Mouse (Mus musculus) CH12.LX (cell line): Measurements from ENCODE around the gene Nanog. TPM values are rescaled to one million over a fixed set of nuclear protein-coding genes. Genes with fewer than 3 reads are reported as not detected.

Experiments used
- DNase-seq: peaks from one replicate; pipeline ENCODE4 v3.0.0-alpha.2; 2013; ENCODE audit errors: extremely low read depth
- H3K27ac ChIP-seq: 2 replicates; pipeline ENCODE4 v1.5.1; 2012; ENCODE audit warnings: low read depth, mild to moderate bottlenecking, control low read depth, moderate library complexity; ENCODE audit not compliant: insufficient read depth
- H3K27me3 ChIP-seq: replicated peaks from 2 replicates; pipeline ENCODE3; 2012; ENCODE audit warnings: inconsistent platforms
- H3K36me3 ChIP-seq, 2 experiments: replicated peaks in 1 of 2; 2 replicates each; pipeline versions ENCODE3 to v1.6.1; 2012; ENCODE audit warnings: inconsistent platforms in 1 of 2, low read length in 1 of 2, mild to moderate bottlenecking in 1 of 2, mixed read lengths in 1 of 2, moderate library complexity in 1 of 2; ENCODE audit not compliant: control insufficient read depth in 1 of 2, insufficient read depth in 1 of 2
- H3K4me1 ChIP-seq, 2 experiments: 2 replicates each; pipeline ENCODE4 v1.6.1; 2012; ENCODE audit warnings: inconsistent platforms in 1 of 2, moderate library complexity in 1 of 2; ENCODE audit not compliant: insufficient read depth in 2 of 2, control insufficient read depth in 1 of 2
- H3K4me2 ChIP-seq: 2 replicates; pipeline ENCODE4 v1.6.1; 2012; ENCODE audit warnings: low read depth, mild to moderate bottlenecking, control low read depth; ENCODE audit not compliant: poor library complexity, insufficient read depth, severe bottlenecking
- H3K4me3 ChIP-seq, 3 experiments: fragments of 150-350 bp in 1 of 3; sonication (generic) in 1 of 3; replicated peaks in 1 of 3; 2 replicates each; pipeline versions ENCODE3 to v1.5.1; 2011 to 2012; ENCODE audit warnings: low read depth in 2 of 3, low read length in 2 of 3, mild to moderate bottlenecking in 2 of 3, moderate library complexity in 2 of 3, control low read depth in 1 of 3, improper control_type of control experiment in 1 of 3, inconsistent platforms in 1 of 3, mixed read lengths in 1 of 3; ENCODE audit not compliant: poor library complexity in 1 of 3
- H3K79me2 ChIP-seq: replicated peaks from 2 replicates; pipeline ENCODE4 v1.6.1; 2012; ENCODE audit warnings: mild to moderate bottlenecking, moderate library complexity; ENCODE audit not compliant: control insufficient read depth, poor library complexity, insufficient read depth, severe bottlenecking; ENCODE audit errors: extremely low read depth
- H3K9ac ChIP-seq: 2 replicates; pipeline ENCODE4 v1.6.1; 2012; ENCODE audit warnings: low read depth, mild to moderate bottlenecking, control low read depth, moderate library complexity; ENCODE audit not compliant: insufficient read depth
- H3K9me3 ChIP-seq: replicated peaks from 2 replicates; pipeline ENCODE3; 2012; ENCODE audit warnings: low read length, inconsistent platforms, mixed read lengths
- BHLHE40 ChIP-seq: IDR thresholded peaks from 2 replicates; pipeline ENCODE4 v1.6.1; 2011; ENCODE audit warnings: mild to moderate bottlenecking, low read depth, low read length, improper control_type of control experiment
- CHD1 ChIP-seq: IDR thresholded peaks from 2 replicates; pipeline ENCODE4 v1.6.1; 2012; ENCODE audit warnings: low read depth, low read length, improper control_type of control experiment, inconsistent platforms
- EP300 ChIP-seq: IDR thresholded peaks from 2 replicates; pipeline ENCODE4 v1.6.1; 2011; ENCODE audit warnings: low read length, improper control_type of control experiment
- ETS1 ChIP-seq: conservative IDR thresholded peaks from 2 replicates; pipeline ENCODE4 v1.6.1; 2012; ENCODE audit warnings: low read depth, mild to moderate bottlenecking, inconsistent platforms, low read length, improper control_type of control experiment, moderate library complexity
- GABPA ChIP-seq: IDR thresholded peaks from 2 replicates; pipeline ENCODE4 v1.6.1; 2012; ENCODE audit warnings: low read depth, low read length, improper control_type of control experiment, inconsistent platforms; ENCODE audit not compliant: insufficient replicate concordance
- IRF4 ChIP-seq: IDR thresholded peaks from 2 replicates; pipeline ENCODE4 v1.6.1; 2014; ENCODE audit warnings: low read depth, mild to moderate bottlenecking, inconsistent platforms, low read length, improper control_type of control experiment
- JUND ChIP-seq: conservative IDR thresholded peaks from 2 replicates; pipeline ENCODE4 v1.6.1; 2011; ENCODE audit warnings: low read depth, low read length, improper control_type of control experiment
- NELFE ChIP-seq: IDR thresholded peaks from 2 replicates; pipeline ENCODE4 v1.6.1; 2011; ENCODE audit warnings: low read depth, low read length, improper control_type of control experiment
- NRF1 ChIP-seq: IDR thresholded peaks from 2 replicates; pipeline ENCODE4 v1.6.1; 2014; ENCODE audit warnings: low read depth, mild to moderate bottlenecking, inconsistent platforms, low read length, improper control_type of control experiment, moderate library complexity
- UBTF ChIP-seq: IDR thresholded peaks from 2 replicates; pipeline ENCODE4 v1.6.1; 2012; ENCODE audit warnings: low read depth, mild to moderate bottlenecking, inconsistent platforms, low read length, improper control_type of control experiment, moderate library complexity
- ZC3H11A ChIP-seq: IDR thresholded peaks from 2 replicates; pipeline ENCODE4 v1.6.1; 2012; ENCODE audit warnings: low read depth, mild to moderate bottlenecking, inconsistent platforms, low read length, improper control_type of control experiment
- ZMIZ1 ChIP-seq: IDR thresholded peaks from 2 replicates; pipeline ENCODE4 v1.6.1; 2012; ENCODE audit warnings: low read depth, mild to moderate bottlenecking, inconsistent platforms, low read length, improper control_type of control experiment
- ZNF384 ChIP-seq: IDR thresholded peaks from 2 replicates; pipeline ENCODE4 v1.6.1; 2012; ENCODE audit warnings: low read depth, low read length, improper control_type of control experiment, inconsistent platforms
- dilution Hi-C: fragments of 300-500 bp; cut with MboI; formaldehyde crosslinking; loops from 2 replicates; pipeline ENCODE4 v1.14.3; 2020; ENCODE audit warnings: low sequenced_read_pairs; ENCODE audit not compliant: extremely low pct_unique_long_range_greater_than_20kb, extremely low pct_ligation_motif_present
- in situ Hi-C: fragments of 300-500 bp; cut with MboI; formaldehyde crosslinking; loops from 3 replicates; pipeline ENCODE4 v1.14.3; 2019; ENCODE audit warnings: low sequenced_read_pairs, low pct_ligation_motif_present, low pct_unique_long_range_greater_than_20kb, mixed read lengths
- polyA plus RNA-seq: library from polyadenylated mRNA; unstranded; fragments of >175 nt; gene quantifications from 2 replicates; pipeline ENCODE4 v1.2.1, GENCODE M21; 2012; ENCODE audit warnings: low read depth; ENCODE audit not compliant: insufficient read length
- total RNA-seq, 2 experiments: library from RNA; depleted of rRNA; stranded (reverse); fragments of 300-350 nt in 1 of 2; fragments of >200 nt in 1 of 2; gene quantifications; 2 replicates each; pipeline ENCODE4 v1.2.3; 2012 to 2014

Gene Nanog
- total and polyA plus RNA-seq, 3 experiments, result 0.27 TPM; not detected in 2

- H3K9ac ChIP-seq, result no peak overlapping the region
- no peak for DNase-seq
- H3K79me2 ChIP-seq, result no peaks in the 10 kb centered on the region
- TF ChIP-seq EP300 (no peak), BHLHE40 (no peak), NELFE (no peak), ZMIZ1 (no peak), JUND (no peak), IRF4 (no peak), NRF1 (no peak), ZNF384 (no peak), ZC3H11A (no peak), CHD1 (no peak)
- H3K9me3 ChIP-seq, result no peaks in the 10 kb centered on the region
- H3K36me3 ChIP-seq, result no peaks in the 10 kb centered on the region
- no peak overlapping the region for H3K4me2 ChIP-seq
- H3K4me3 ChIP-seq, result no peak overlapping the region
- peaks cover 0 to 8% of the 10 kb centered on the region in 2 experiments; a peak in 1 of 4 replicates for H3K4me1 ChIP-seq
- dilution Hi-C loops, result no loop called here
- in situ Hi-C loops, result loop anchor here (25.0 kb wide), 1 partner anchor 125 kb away; no protein-coding TSS in a partner anchor
- H3K27ac ChIP-seq, result no peak overlapping the region
- no peaks in the 10 kb centered on the region for H3K27me3 ChIP-seq
Observed at GRCm38 (mm10) chr6:122662551-122663264, 44.6 kb upstream of the Nanog start.

- H3K9me3 ChIP-seq, result no peaks in the 10 kb centered on the region
- TF ChIP-seq ETS1, result no peak
- no peak for TF ChIP-seq CHD1
- no peak for TF ChIP-seq UBTF
- no peak for TF ChIP-seq ZMIZ1
- TF ChIP-seq GABPA, result no peak
- TF ChIP-seq ZC3H11A, result no peak
- in situ Hi-C loops, result loop anchor here (25.0 kb wide), 1 partner anchor 124 kb away; no protein-coding TSS in a partner anchor
- no peaks in the 10 kb centered on the region for H3K27me3 ChIP-seq
- no peaks in the 10 kb centered on the region for H3K79me2 ChIP-seq
- H3K4me2 ChIP-seq, result no peak overlapping the region
- H3K4me3 ChIP-seq, result no peak overlapping the region
- no peak overlapping the region for H3K27ac ChIP-seq
- no peaks in the 10 kb centered on the region for H3K36me3 ChIP-seq
- dilution Hi-C loops, result no loop called here
- DNase-seq, result no peak
- no peaks in the 10 kb centered on the region; a peak in 1 of 4 replicates for H3K4me1 ChIP-seq
- H3K9ac ChIP-seq, result no peak overlapping the region
Observed at GRCm38 (mm10) chr6:122663596-122664206, 43.6 kb upstream of the Nanog start.
